Mouse (Mus musculus) G1E-ER4 (cell line): ENCODE measurements around the gene Ttc6. TPM values are rescaled to one million over a fixed set of nuclear protein-coding genes. Genes with fewer than 3 reads are reported as not detected.

Experiments
- GATA1 ChIP-seq: IDR thresholded peaks from one replicate; pipeline ENCODE4 v1.8.0; 2012; ENCODE audit warnings: low read length, inconsistent platforms
- polyA plus RNA-seq: library from polyadenylated mRNA; stranded (reverse); fragments of >175 nt; gene quantifications from 2 replicates; pipeline ENCODE4 v1.2.3, GENCODE M21; 2012

Gene Ttc6
- polyA plus RNA-seq: 0.05 TPM in 1 of 2 replicates, not detected in the other

- no peak for TF ChIP-seq GATA1
Observed at GRCm38 (mm10) chr12:57563909-57564308, at the start of gene Ttc6. Ttc6 (plus strand) TSS chr12:57564113.

- TF ChIP-seq GATA1: no peak
Observed at GRCm38 (mm10) chr12:57514552-57514951, 49.4 kb upstream of the Ttc6 start.

- TF ChIP-seq GATA1: no peak
Observed at GRCm38 (mm10) chr12:57515702-57516377, 48.1 kb upstream of the Ttc6 start.

- TF ChIP-seq GATA1: no peak
Observed at GRCm38 (mm10) chr12:57528335-57528734, 35.6 kb upstream of the Ttc6 start.

- TF ChIP-seq GATA1: no peak
Observed at GRCm38 (mm10) chr12:57530474-57530873, 33.4 kb upstream of the Ttc6 start.

GRCm38 (mm10) chr12:57534517-57534878, 29.4 kb upstream of the Ttc6 start:
- TF ChIP-seq GATA1: no peak

- TF ChIP-seq GATA1: no peak
Observed at GRCm38 (mm10) chr12:57534879-57535611, 28.9 kb upstream of the Ttc6 start.

GRCm38 (mm10) chr12:57536056-57536908, 27.6 kb upstream of the Ttc6 start:
- no peak for TF ChIP-seq GATA1

GRCm38 (mm10) chr12:57536909-57537670, 26.8 kb upstream of the Ttc6 start:
- no peak for TF ChIP-seq GATA1

GRCm38 (mm10) chr12:57537791-57538587, 25.9 kb upstream of the Ttc6 start:
- no peak for TF ChIP-seq GATA1

GRCm38 (mm10) chr12:57538588-57539550, 25.0 kb upstream of the Ttc6 start:
- TF ChIP-seq GATA1: no peak

GRCm38 (mm10) chr12:57539551-57539985, 24.3 kb upstream of the Ttc6 start:
- no peak for TF ChIP-seq GATA1

- no peak for TF ChIP-seq GATA1
Observed at GRCm38 (mm10) chr12:57541118-57541517, 22.8 kb upstream of the Ttc6 start.
